Mouse (Mus musculus): Measurements from ENCODE around the gene P3h4. TPM values are rescaled to one million over a fixed set of nuclear protein-coding genes. Genes with fewer than 3 reads are reported as not detected.

Gene P3h4
- 4.2 TPM for polyA plus RNA-seq (2014; fragmentation: Illumina TruSeq; extraction: RNeasy Lipid Tissue Mini Kit (QIAGEN cat#74804); ENCODE audit: low read depth, low replicate concordance)

DNA sequence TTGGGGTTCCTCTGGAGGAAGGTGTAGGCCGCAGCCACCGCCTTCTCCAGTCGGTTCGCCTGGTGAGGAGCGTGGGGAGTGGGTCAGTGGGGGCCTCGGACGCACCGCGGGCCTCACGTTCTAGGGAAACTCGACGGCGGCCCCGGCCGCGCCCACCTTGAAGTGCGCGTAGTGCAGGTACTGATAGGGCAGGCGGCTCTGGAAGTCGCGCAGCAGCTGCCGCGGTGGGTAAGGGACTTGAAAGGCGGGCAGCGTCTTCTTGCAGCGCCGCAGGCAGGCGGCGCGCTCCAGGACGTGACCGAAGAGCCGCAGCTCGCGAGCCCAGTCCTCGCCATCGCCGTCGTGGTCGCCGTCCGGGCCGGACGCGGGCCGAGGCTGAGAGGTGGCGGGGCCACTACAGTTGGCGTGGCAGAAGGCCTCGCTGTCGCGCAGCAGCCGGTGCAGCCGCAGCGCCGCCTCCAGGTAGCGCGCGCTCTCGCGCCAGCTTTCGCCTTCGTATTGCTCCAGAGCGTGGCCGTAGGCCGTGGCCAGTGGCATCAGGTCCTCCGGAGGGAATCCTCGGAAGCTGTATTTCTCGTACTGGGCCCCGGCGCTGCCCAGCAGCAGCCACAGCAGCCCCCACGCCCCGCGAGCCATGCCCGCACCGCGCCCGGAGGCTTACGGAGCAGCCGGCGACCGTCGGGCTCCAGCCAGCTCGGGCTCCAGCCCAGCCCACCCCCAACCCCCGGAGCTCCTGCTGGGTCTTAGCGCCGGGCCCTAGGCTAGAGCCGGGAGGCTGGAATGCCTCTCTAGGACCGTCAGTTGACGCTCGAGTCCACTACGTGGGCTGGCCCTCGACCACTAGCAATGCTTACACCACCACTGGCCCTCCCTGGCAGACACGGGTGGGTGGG, at the start of gene P3h4:
Gene P3h4, minus strand, starts transcription at position 816 of the 893 bp plus-strand sequence.

DNA sequence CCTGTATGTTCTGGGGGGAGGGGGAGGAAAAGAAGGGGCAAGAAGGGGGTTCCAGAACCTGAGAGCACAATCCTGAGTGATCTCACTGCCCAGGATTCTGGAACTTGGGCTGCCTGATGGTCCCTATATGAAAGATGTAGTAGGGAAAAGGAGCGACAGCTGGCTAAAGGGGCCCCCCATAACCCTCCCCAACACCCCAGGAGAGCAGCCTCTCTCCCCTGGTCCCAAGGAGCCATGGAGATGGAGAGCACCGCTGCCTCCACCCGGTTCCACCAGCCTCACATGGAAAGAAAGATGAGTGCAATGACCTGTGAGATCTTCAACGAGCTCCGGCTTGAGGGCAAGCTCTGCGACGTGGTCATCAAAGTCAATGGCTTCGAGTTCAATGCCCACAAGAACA, 27.2 kb upstream of the P3h4 start, which contains the start of the genes Nt5c3b and Klhl10:
Gene Nt5c3b, minus strand, starts transcription at position 12 of the 400 bp plus-strand sequence.
Gene Klhl10, plus strand, starts transcription at position 121 of the 400 bp plus-strand sequence.

DNA sequence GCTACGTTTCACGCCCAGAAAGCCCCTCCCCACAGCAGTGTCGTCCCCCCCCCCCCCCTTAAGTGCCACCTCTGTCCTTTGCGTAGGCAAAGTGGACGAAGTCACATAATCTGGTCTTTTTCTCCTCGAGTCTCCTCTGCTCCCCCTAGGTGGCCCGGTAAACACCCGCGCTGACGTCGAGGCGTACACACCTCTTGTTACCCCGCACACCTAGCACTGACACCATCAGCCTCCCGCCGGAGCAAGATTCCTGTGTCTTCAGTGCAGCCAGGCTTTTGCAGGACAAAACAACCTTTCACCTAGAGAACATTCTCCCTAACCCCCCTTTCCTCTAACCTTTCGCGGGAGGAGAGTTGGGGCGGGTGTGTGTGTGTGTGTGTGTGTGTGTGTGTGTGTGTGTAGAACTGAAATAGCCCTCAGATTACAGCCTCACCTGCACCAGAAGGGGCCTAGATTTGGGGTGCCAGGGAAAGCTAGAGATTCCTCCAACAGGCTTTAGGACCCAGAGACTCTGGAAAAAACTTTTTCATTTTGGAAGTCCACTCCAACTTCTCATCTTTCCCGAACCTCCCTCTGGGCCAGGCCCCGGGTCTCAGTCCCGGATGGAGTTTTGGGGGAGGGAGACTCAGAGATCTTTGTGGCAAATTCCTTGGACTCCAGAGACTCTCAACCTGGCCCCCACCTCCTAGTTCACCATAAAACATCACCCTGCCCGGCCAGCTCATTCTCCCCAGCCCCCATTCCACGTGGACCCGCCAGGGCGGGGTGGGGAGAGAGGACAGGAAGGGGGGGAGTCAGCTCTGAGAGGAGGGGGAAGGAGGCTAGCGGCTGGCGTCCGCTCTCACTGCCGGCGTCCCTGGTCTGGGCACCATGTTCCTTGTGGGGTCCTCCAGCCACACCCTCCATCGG, 532 bp upstream of the P3h4 start, which contains the start of gene Fkbp10:
Gene Fkbp10, plus strand, starts transcription at position 784 of the 909 bp plus-strand sequence.

DNA sequence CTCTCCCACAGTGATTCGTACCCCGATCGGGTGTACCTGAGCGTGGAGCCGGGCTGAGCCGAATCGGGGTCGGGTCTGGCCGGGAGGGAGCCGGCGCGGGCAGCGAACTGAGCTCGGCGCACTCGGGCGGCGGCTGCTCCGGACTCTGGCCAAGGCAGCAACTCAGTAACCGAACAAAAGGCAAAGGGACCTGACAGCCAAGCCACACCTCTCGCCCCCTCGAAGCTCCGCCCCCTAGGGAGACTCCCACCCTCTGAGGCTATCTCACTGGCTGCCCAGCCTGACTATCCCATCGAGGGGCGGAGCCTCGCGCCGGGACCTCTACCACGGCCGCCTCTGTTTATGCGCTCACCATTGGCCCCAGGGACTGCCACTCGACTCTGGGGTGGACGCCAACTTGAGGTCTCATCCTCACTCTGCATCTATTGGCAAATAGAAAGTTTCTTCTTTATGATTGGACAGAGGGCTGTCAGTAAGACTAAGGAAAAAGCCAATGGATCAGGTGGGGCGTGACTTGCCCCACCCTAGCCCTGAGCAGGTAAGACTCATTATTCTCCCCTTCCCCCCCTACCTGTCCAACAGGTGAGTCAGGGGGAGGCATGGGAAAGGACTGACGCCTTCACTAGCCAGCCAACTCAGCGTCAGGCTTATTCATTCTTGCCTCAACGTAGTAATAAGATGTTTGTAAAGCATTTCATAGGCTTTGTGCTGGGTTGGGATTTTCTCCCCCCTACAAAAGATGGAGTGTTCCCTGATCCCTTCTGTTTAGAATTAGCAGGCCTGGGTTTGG, 16.8 kb downstream of the P3h4 start, which contains the start of gene Jup:
Gene Jup, minus strand, starts transcription at position 164 of the 790 bp plus-strand sequence.

Other genes with a start within 250 kb of the P3h4 start
- not detected for gene Krt9, start 221.6 kb downstream of the P3h4 start, polyA plus RNA-seq (2014; fragmentation: Illumina TruSeq; extraction: RNeasy Lipid Tissue Mini Kit (QIAGEN cat#74804); ENCODE audit: low read depth, low replicate concordance)
- gene Krt14, start 207.3 kb downstream of the P3h4 start, polyA plus RNA-seq (2014; fragmentation: Illumina TruSeq; extraction: RNeasy Lipid Tissue Mini Kit (QIAGEN cat#74804); ENCODE audit: low read depth, low replicate concordance), result not detected
- gene Krt16, start 165.9 kb downstream of the P3h4 start, polyA plus RNA-seq (2014; fragmentation: Illumina TruSeq; extraction: RNeasy Lipid Tissue Mini Kit (QIAGEN cat#74804); ENCODE audit: low read depth, low replicate concordance), result not detected
- gene Krt17, start 153.8 kb downstream of the P3h4 start, polyA plus RNA-seq (2014; fragmentation: Illumina TruSeq; extraction: RNeasy Lipid Tissue Mini Kit (QIAGEN cat#74804); ENCODE audit: low read depth, low replicate concordance), result not detected
- not detected for gene Krt42, start 145.0 kb downstream of the P3h4 start, polyA plus RNA-seq (2014; fragmentation: Illumina TruSeq; extraction: RNeasy Lipid Tissue Mini Kit (QIAGEN cat#74804); ENCODE audit: low read depth, low replicate concordance)
- gene Eif1, start 95.0 kb downstream of the P3h4 start, polyA plus RNA-seq (2014; fragmentation: Illumina TruSeq; extraction: RNeasy Lipid Tissue Mini Kit (QIAGEN cat#74804); ENCODE audit: low read depth, low replicate concordance), result 1,697 TPM
- gene Gast, start 80.4 kb downstream of the P3h4 start, polyA plus RNA-seq (2014; fragmentation: Illumina TruSeq; extraction: RNeasy Lipid Tissue Mini Kit (QIAGEN cat#74804); ENCODE audit: low read depth, low replicate concordance), result not detected
- 0.49 TPM for gene Hap1, start 58.7 kb downstream of the P3h4 start, polyA plus RNA-seq (2014; fragmentation: Illumina TruSeq; extraction: RNeasy Lipid Tissue Mini Kit (QIAGEN cat#74804); ENCODE audit: low read depth, low replicate concordance)
- gene Jup, start 17.1 kb downstream of the P3h4 start, polyA plus RNA-seq (2014; fragmentation: Illumina TruSeq; extraction: RNeasy Lipid Tissue Mini Kit (QIAGEN cat#74804); ENCODE audit: low read depth, low replicate concordance), result 2.7 TPM
- not detected for gene Fkbp10, start 861 bp upstream of the P3h4 start, polyA plus RNA-seq (2014; fragmentation: Illumina TruSeq; extraction: RNeasy Lipid Tissue Mini Kit (QIAGEN cat#74804); ENCODE audit: low read depth, low replicate concordance)
- 8.2 TPM for gene Nt5c3b, start 27.0 kb upstream of the P3h4 start, polyA plus RNA-seq (2014; fragmentation: Illumina TruSeq; extraction: RNeasy Lipid Tissue Mini Kit (QIAGEN cat#74804); ENCODE audit: low read depth, low replicate concordance)
- not detected for gene Klhl10, start 27.1 kb upstream of the P3h4 start, polyA plus RNA-seq (2014; fragmentation: Illumina TruSeq; extraction: RNeasy Lipid Tissue Mini Kit (QIAGEN cat#74804); ENCODE audit: low read depth, low replicate concordance)
- 7.4 TPM for gene Klhl11, start 57.9 kb upstream of the P3h4 start, polyA plus RNA-seq (2014; fragmentation: Illumina TruSeq; extraction: RNeasy Lipid Tissue Mini Kit (QIAGEN cat#74804); ENCODE audit: low read depth, low replicate concordance)
- 52.3 TPM for gene Acly, start 113.2 kb upstream of the P3h4 start, polyA plus RNA-seq (2014; fragmentation: Illumina TruSeq; extraction: RNeasy Lipid Tissue Mini Kit (QIAGEN cat#74804); ENCODE audit: low read depth, low replicate concordance)
- 0.53 TPM for gene Ttc25, start 130.8 kb upstream of the P3h4 start, polyA plus RNA-seq (2014; fragmentation: Illumina TruSeq; extraction: RNeasy Lipid Tissue Mini Kit (QIAGEN cat#74804); ENCODE audit: low read depth, low replicate concordance)
- gene Cnp, start 160.1 kb upstream of the P3h4 start, polyA plus RNA-seq (2014; fragmentation: Illumina TruSeq; extraction: RNeasy Lipid Tissue Mini Kit (QIAGEN cat#74804); ENCODE audit: low read depth, low replicate concordance), result 2.3 TPM
- 2.0 TPM for gene Nkiras2, start 204.4 kb upstream of the P3h4 start, polyA plus RNA-seq (2014; fragmentation: Illumina TruSeq; extraction: RNeasy Lipid Tissue Mini Kit (QIAGEN cat#74804); ENCODE audit: low read depth, low replicate concordance)
- gene Dnajc7, start 205.3 kb upstream of the P3h4 start, polyA plus RNA-seq (2014; fragmentation: Illumina TruSeq; extraction: RNeasy Lipid Tissue Mini Kit (QIAGEN cat#74804); ENCODE audit: low read depth, low replicate concordance), result 114 TPM